Mouse (Mus musculus): ENCODE results near the gene Ccdc124.

- TF ChIP-seq CTCF (IDR thresholded peaks at IDR 0.05; ENCODE audit: extremely low read depth, insufficient read depth, insufficient read length, insufficient replicate concordance) (no peak), POLR2A (IDR thresholded peaks at IDR 0.05; ENCODE audit: low read depth, low read length) (no peak)
These were observed 17.6 kb upstream of the Ccdc124 start for GRCm38 (mm10) chr8:70891356-70891755.
